Mouse (Mus musculus) myocyte (in vitro differentiated cells): ENCODE measurements around the gene Eftud2. TPM values are rescaled to one million over a fixed set of nuclear protein-coding genes. Genes with fewer than 3 reads are reported as not detected.

ENCODE experiments used
- H3K27me3 ChIP-seq: one replicate; pipeline ENCODE4 v1.6.1; 2011; ENCODE audit not compliant: control insufficient read depth, insufficient read depth, insufficient read length
- H3K36me3 ChIP-seq: one replicate; pipeline ENCODE4 v1.6.1; 2011; ENCODE audit not compliant: control insufficient read depth, insufficient read depth
- H3K4me2 ChIP-seq: one replicate; pipeline ENCODE4 v1.6.1; 2011; ENCODE audit warnings: low read depth, control low read depth
- H3K4me3 ChIP-seq: one replicate; pipeline ENCODE4 v1.5.1; 2011; ENCODE audit warnings: mild to moderate bottlenecking, control low read depth, moderate library complexity
- H3K79me2 ChIP-seq: one replicate; pipeline ENCODE4 v1.6.1; 2011; ENCODE audit not compliant: control insufficient read depth, insufficient read depth
- H3ac ChIP-seq: one replicate; pipeline ENCODE4 v1.6.1; 2011; ENCODE audit not compliant: control insufficient read depth, insufficient read length
- CEBPB ChIP-seq: IDR thresholded peaks from 2 replicates; pipeline ENCODE4 v1.6.1; 2011; ENCODE audit warnings: mild to moderate bottlenecking, moderate library complexity; ENCODE audit not compliant: poor library complexity, insufficient read depth, severe bottlenecking
- E2F4 ChIP-seq: IDR thresholded peaks from one replicate; pipeline ENCODE4 v1.6.1; 2011; ENCODE audit warnings: mild to moderate bottlenecking, control low read depth, moderate library complexity; ENCODE audit not compliant: insufficient read depth
- MAX ChIP-seq: IDR thresholded peaks from one replicate; pipeline ENCODE4 v1.6.1; 2011; ENCODE audit warnings: low read depth, mild to moderate bottlenecking, control low read depth
- MYOD1 ChIP-seq, 3 experiments: IDR thresholded peaks; one replicate each; pipeline ENCODE4 v1.6.1; 2011; ENCODE audit warnings: control low read depth in 2 of 3, low read depth in 2 of 3, mild to moderate bottlenecking in 2 of 3, moderate library complexity in 1 of 3; ENCODE audit not compliant: insufficient read length in 2 of 3, control insufficient read depth in 1 of 3
- MYOG ChIP-seq, 3 experiments: IDR thresholded peaks; one replicate each; pipeline ENCODE4 v1.6.1; 2011; ENCODE audit warnings: control low read depth in 2 of 3, low read depth in 2 of 3, mild to moderate bottlenecking in 2 of 3; ENCODE audit not compliant: insufficient read length in 2 of 3, control insufficient read depth in 1 of 3, insufficient read depth in 1 of 3
- POLR2A ChIP-seq: IDR thresholded peaks from one replicate; pipeline ENCODE4 v1.6.1; 2011; ENCODE audit warnings: low read depth, mild to moderate bottlenecking, control low read depth, moderate library complexity; ENCODE audit not compliant: insufficient read length
- POLR2AphosphoS2 ChIP-seq: IDR thresholded peaks from one replicate; pipeline ENCODE4 v1.6.1; 2011; ENCODE audit warnings: low read depth, control low read depth; ENCODE audit not compliant: insufficient read length
- REST ChIP-seq: IDR thresholded peaks from one replicate; pipeline ENCODE4 v1.6.1; 2011; ENCODE audit warnings: mild to moderate bottlenecking, control low read depth, moderate library complexity; ENCODE audit not compliant: insufficient read depth, insufficient read length
- SRF ChIP-seq: IDR thresholded peaks from one replicate; pipeline ENCODE4 v1.6.1; 2011; ENCODE audit warnings: low read depth; ENCODE audit not compliant: control insufficient read depth, insufficient read length
- TCF12 ChIP-seq: IDR thresholded peaks from one replicate; pipeline ENCODE4 v1.6.1; 2011; ENCODE audit warnings: mild to moderate bottlenecking, control low read depth; ENCODE audit not compliant: poor library complexity, insufficient read depth, severe bottlenecking
- TCF3 ChIP-seq: IDR thresholded peaks from one replicate; pipeline ENCODE4 v1.6.1; 2011; ENCODE audit warnings: low read depth, control low read depth; ENCODE audit not compliant: insufficient read length
- USF1 ChIP-seq: IDR thresholded peaks from one replicate; pipeline ENCODE4 v1.6.1; 2011; ENCODE audit warnings: low read depth, mild to moderate bottlenecking, control low read depth, moderate library complexity
- polyA plus RNA-seq: library from polyadenylated mRNA; unstranded; fragments of >200 nt; fragmentation: generic; extraction: Trizol; gene quantifications from one replicate; pipeline ENCODE4 v1.2.1, GENCODE M21; 2012; ENCODE audit warnings: missing spikeins

Gene Eftud2
- polyA plus RNA-seq, 1 experiment = 104 TPM

DNA sequence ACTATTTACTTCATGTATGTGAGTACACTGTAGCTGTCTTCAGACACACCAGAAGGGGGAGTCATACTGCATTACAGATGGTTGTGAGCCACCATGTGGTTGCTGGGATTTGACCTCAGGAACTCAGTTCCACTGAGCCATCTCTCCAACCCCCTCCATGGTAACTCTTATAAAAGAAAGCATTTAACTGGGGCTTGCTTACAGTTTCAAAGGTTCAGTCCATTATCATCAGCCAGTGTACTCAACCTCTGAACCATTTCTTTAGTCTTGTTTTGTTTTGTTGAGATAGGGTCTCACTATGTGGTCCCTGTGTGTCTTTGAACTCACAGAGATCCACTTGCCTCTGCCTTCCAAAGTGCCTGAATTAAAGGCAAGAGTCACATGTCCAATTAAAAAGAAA, 65.9 kb downstream of the Eftud2 start:
- TF ChIP-seq POLR2A = no peak
- TF ChIP-seq MYOG (IDR thresholded peaks at IDR 0.05; ENCODE audit: control insufficient read depth in 1 of 3, insufficient read depth in 1 of 3, insufficient read length in 2 of 3, low read depth in 2 of 3) = no peak
- TF ChIP-seq POLR2AphosphoS2 = no peak
- TF ChIP-seq MYOD1 (IDR thresholded peaks at IDR 0.05; ENCODE audit: control insufficient read depth in 1 of 3, insufficient read length in 2 of 3, low read depth in 2 of 3) = no peak
- TF ChIP-seq CEBPB = no peak
- no peak for TF ChIP-seq TCF3
- no peak for TF ChIP-seq SRF
- no peak for TF ChIP-seq REST
- no peak for TF ChIP-seq USF1
- TF ChIP-seq TCF12 = no peak
- H3K36me3 ChIP-seq = no peaks in the 10 kb centered on the region
- no peak overlapping the region for H3K4me2 ChIP-seq
- no peak overlapping the region for H3K4me3 ChIP-seq
- H3K27me3 ChIP-seq = no peaks in the 10 kb centered on the region
- H3K79me2 ChIP-seq = peaks cover 78% of the 10 kb centered on the region
- H3ac ChIP-seq = no peak overlapping the region

DNA sequence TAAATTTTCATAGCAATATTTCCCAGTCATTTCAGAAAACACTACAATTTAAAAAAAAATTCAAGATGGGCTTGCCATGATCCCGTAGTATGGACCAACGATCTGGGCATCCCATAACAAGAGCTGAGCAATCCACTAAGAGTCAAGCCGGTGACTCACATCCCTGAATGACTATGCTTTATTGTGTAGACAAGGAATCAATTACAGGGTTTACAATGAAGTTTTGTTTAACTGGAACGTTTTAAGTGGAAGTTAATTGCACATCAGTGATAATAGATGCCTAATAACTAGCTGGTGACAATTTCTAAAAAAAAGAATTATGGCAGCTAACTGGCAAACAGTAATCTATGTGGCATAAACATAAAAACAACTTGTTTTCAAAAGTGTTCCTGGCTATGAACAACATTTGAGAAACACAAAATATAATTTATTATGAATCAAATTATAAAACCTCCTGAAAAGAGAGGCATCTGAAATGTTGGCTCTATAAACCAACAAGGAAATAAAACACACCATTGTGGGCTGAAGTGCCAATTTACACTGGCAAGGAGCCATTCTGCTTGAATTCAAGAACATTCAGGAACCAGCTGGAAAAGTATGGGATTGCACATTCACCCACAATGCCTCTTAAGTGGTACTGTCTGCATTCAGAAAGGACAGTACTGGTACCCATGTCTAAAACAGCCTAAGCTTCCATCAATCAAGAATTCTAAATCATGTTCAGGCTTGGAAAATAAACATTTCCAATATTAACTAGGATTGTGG, 69.9 kb downstream of the Eftud2 start:
- H3K4me2 ChIP-seq = peak overlapping the region; percentile 44
- H3K27me3 ChIP-seq = no peaks in the 10 kb centered on the region
- H3K79me2 ChIP-seq = peaks cover 93% of the 10 kb centered on the region
- no peak overlapping the region for H3ac ChIP-seq
- TF ChIP-seq CEBPB = 0 out of 2 replicates have a peak, but pooled peaks have one; percentile 2
- TF ChIP-seq E2F4 = no peak
- H3K4me3 ChIP-seq = no peak overlapping the region
- H3K36me3 ChIP-seq = no peaks in the 10 kb centered on the region

DNA sequence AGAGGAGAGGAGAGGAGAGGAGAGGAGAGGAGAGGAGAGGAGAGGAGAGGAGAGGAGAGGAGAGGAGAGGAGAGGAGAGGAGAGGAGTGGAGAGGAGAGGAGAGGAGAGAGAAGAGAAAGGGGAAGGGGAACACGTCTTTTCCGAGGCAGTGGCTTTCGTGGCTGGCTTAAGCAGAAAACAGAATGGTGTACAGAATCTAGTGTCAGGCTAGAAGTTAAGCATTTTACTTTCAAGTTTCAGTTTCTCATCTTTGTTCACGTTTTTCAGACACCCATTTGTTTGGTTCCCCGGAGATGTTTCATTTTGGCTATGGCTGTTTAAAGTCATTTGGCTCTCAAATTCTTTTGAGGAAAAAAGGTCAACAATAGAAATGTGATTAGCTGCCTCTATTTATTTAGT, 72.5 kb downstream of the Eftud2 start:
- H3ac ChIP-seq = no peak overlapping the region
- H3K36me3 ChIP-seq = no peaks in the 10 kb centered on the region
- H3K4me3 ChIP-seq = no peak overlapping the region
- H3K4me2 ChIP-seq = no peak overlapping the region
- TF ChIP-seq MAX = no peak
- TF ChIP-seq MYOG (IDR thresholded peaks at IDR 0.05; ENCODE audit: control insufficient read depth in 1 of 3, insufficient read depth in 1 of 3, insufficient read length in 2 of 3, low read depth in 2 of 3) = no peak
- TF ChIP-seq SRF = no peak
- no peak for TF ChIP-seq POLR2A
- TF ChIP-seq TCF12 = no peak
- TF ChIP-seq MYOD1 (IDR thresholded peaks at IDR 0.05; ENCODE audit: control insufficient read depth in 1 of 3, insufficient read length in 2 of 3, low read depth in 2 of 3) = no peak
- TF ChIP-seq TCF3 = no peak
- no peak for TF ChIP-seq POLR2AphosphoS2
- TF ChIP-seq E2F4 = no peak
- no peak for TF ChIP-seq REST
- TF ChIP-seq USF1 = no peak
- H3K27me3 ChIP-seq = no peaks in the 10 kb centered on the region
- H3K79me2 ChIP-seq = peaks cover 88% of the 10 kb centered on the region

DNA sequence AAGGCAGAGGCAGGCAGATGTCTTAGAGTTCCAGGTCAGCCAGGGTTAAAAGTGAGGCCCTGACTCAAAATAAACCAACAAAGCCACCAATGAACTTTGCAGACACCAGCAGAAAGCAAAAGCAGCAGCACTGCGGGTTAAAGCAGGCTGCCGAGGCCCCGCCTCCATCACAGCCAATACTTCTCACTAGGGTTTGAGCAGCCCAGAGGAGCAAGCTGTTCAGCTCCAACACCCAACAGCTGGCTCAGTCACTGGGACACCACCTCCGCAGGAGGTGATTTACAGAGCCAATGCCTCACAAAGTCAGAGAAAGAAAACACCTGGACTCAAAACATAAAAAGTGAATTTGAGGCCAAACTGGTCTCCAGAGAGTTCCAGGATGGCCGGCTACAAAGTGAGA, 77.3 kb downstream of the Eftud2 start:
- TF ChIP-seq POLR2AphosphoS2 (no peak), SRF (no peak), TCF3 (no peak), REST (no peak), E2F4 (no peak), CEBPB (no peak)
- H3K4me2 ChIP-seq = no peak overlapping the region
- H3K79me2 ChIP-seq = peaks cover 48% of the 10 kb centered on the region
- no peaks in the 10 kb centered on the region for H3K27me3 ChIP-seq
- H3K4me3 ChIP-seq = no peak overlapping the region
- H3ac ChIP-seq = no peak overlapping the region
- H3K36me3 ChIP-seq = peaks cover 12% of the 10 kb centered on the region

DNA sequence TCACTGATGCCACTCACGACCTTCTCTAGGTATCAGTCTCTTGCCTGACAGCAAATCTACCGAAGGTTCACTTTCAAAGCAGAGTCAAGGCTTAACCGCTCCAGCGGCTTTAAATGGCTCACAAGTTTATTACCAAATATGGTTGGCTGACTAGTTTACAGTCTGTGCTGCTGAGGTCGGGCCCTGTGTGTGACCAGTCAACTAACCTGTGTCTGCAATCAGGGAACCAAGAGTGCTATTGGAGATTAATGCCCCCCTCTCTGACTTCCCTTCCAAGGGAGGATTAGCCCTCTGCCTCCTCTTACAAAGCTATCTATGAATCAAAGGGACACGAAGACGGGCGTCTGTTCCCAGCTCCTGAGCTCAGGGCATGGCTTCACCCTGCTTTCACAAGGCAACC, 86.6 kb downstream of the Eftud2 start:
- Histone ChIP-seq H3K79me2 (no peaks in the 10 kb centered on the region), H3K4me3 (no peak overlapping the region), H3K27me3 (no peaks in the 10 kb centered on the region), H3ac (no peak overlapping the region), H3K36me3 (peaks cover 3% of the 10 kb centered on the region), H3K4me2 (no peak overlapping the region)
- TF ChIP-seq MYOD1 (IDR thresholded peaks at IDR 0.05; ENCODE audit: control insufficient read depth in 1 of 3, insufficient read length in 2 of 3, low read depth in 2 of 3) = no peak
- TF ChIP-seq MAX = no peak
- TF ChIP-seq REST = no peak
- TF ChIP-seq POLR2A = no peak
- TF ChIP-seq CEBPB = no peak
- no peak for TF ChIP-seq E2F4
- no peak for TF ChIP-seq POLR2AphosphoS2
- no peak for TF ChIP-seq MYOG (IDR thresholded peaks at IDR 0.05; ENCODE audit: control insufficient read depth in 1 of 3, insufficient read depth in 1 of 3, insufficient read length in 2 of 3, low read depth in 2 of 3)
- no peak for TF ChIP-seq SRF
- TF ChIP-seq USF1 = no peak
- no peak for TF ChIP-seq TCF3
- no peak for TF ChIP-seq TCF12
